Mouse (Mus musculus): ENCODE data around the gene Actl11.
A peak's percentile ranks its signal among the peaks of the same experiment; 100 is the strongest.

The Actl11 gene

DNA sequence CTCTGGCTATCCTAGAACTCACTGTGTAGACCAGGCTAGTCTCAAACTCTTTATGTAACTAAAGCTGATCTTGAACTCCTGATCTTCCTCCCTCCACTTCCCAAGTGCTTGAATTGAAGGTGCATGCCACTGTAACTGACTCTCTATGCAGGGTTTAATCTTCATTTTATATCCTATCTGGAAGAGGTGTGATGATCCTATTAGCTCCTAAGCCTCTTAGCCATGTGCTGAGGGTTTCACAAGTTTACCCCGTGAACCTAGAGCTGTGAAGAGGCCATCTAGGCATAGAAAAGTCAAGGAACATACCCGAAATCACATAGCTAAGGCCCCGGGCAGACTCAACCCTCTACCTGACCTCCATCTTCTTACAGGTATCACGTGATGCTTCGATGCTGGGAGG lies 8.8 kb upstream of the Actl11 start:
- no peak for DNase-seq (ENCODE audit: low spot score in 2 of 2)

DNA sequence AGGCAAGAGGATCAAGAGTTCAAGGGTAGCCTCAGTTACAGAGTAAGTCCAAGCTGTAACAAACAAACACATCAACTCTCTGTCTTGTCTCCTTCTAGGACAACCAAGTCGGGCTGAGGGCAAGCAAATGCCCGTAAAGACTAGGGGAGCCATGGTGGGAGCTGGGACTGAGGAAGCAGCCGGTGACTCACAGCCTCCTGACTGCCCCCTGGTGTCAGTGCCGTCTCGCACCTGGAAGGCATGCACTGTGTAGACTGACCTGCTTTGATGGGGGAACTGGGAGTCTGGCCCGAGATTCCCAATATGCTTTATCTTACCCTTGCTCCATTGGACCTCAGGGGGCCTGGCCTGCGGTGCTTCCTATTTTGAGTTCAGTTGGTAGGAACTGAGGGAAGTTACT lies 5.2 kb upstream of the Actl11 start:
- DNase-seq (ENCODE audit: low spot score in 2 of 2), result no peak

DNA sequence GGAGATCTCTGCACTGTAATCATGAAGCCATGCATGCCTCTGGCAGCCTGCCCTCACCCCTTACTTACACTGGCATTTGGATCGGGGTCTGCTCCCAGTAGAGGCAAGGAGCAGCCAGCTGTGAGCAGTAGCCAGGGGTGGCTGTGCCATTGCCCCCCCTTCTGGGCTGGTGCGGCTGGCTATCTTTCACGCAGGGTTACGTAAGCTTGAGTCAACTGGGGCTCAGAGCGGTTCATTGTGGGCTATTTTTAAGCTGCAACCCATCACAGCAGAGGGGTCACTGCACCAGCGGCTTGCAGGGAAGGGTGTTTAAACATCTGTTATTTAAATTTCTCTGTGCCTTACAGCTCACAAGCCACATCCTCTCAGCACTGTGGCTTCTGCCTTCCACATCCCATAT lies 4.3 kb upstream of the Actl11 start:
- DNase-seq (ENCODE audit: low spot score in 2 of 2), result no peak

DNA sequence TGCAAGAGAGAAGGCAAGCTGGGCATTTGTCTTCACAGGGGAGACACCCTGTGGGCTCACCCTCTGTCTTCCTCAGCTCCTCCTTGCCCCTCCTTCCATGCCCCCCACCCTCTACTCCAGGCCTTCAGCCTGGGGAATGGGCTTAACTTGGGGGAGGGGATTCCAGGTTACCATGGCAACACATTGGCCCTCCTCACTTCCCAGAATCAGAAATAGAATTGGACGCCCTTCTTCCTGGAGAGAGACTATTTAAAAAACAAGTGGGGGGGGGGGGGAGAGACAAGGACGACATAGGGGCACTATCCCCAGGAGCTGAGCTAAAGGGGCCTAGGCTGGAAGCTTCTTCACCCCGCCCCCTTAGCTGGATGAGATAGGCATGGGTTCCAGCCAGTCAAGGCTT lies 3.0 kb upstream of the Actl11 start:
- DNase-seq (ENCODE audit: low spot score in 2 of 2), result no peak

DNA sequence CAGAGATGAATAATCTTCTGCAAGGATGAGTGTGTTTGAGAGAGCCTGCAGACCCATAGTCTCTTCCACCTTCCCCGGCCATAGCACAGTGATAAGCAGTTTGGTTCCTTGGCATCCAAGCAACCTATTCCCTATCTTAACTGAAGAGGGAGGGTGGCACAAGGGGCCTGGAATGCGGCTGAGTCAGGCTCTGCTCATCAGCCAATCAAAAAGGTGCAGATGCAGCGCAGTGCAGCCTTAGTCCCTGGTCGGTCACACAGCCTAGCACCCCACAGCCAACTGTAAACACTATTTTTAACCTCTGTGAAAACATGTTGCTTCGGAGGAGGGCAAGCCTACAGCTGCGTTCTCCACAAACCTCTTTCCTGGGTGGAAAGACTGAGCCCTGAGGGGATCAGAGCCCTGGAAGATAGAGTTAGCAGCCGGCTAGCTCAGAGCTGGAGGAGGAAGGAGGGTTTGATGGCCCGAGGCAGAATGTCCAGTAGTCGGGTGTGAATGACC lies 1.3 kb upstream of the Actl11 start:
- no peak for DNase-seq (ENCODE audit: low spot score in 2 of 2)

DNA sequence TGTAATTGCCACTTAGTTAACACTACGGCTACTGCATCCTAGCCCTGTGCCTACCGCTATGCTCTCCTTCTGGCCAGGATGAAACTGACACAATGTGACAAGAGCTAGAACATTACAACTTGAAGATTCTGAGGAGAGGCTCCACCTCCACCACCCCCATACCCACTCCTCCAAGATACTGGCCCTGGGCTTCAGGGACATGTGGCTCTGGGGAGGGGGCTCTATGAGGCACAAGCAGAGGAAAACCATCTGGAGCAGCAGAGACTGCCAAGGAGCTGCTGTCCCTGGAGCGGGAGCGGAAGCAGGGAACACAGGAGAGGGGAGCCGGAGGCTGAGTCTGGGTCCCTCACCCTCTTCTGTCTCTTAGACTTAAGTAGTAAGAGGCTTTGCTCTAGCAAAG lies 520 bp upstream of the Actl11 start:
- DNase-seq (ENCODE audit: low spot score in 2 of 2), result no peak

DNA sequence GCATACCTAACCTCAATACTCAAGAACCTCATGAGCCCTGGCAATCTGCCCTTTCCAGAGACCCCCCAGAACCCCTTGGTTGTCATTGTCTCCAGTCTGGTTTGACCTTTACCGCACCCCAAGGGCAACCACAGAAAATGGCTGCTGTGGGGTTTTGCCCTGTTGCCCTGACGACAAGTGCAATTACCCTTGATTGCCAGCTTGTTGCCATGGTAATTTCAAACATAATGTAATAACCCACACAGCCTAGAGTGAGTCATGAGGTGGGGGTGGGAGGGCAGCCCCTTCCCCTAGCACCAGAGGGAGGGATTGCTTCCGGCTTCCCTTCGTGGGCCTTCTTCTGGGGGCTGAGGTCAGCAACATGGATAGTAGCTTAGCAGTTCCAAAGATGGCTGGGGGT lies 4.0 kb downstream of the Actl11 start:
- DNase-seq (ENCODE audit: low spot score in 2 of 2), result no peak

DNA sequence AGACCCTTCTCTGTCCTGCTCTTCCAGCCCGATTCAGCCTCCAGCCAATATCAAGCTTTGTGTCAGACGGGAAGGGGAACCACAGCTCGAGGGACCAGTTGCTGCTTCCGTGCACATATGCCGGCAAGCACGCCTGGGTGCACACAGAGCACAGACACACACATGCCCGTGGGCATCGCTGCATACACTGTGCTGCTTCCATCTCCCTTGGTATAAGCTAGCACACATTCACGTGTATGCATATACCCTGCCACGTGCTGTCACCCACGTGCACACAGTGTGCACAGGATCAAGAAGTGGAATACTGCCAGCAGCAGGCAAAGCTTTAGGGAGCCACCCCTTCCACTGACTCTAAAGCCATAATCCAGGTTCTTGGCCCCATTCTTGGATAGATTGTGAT lies 5.9 kb downstream of the Actl11 start:
- peak in 1 of 2 experiments; percentile 70 for DNase-seq (ENCODE audit: low spot score in 2 of 2)

DNA sequence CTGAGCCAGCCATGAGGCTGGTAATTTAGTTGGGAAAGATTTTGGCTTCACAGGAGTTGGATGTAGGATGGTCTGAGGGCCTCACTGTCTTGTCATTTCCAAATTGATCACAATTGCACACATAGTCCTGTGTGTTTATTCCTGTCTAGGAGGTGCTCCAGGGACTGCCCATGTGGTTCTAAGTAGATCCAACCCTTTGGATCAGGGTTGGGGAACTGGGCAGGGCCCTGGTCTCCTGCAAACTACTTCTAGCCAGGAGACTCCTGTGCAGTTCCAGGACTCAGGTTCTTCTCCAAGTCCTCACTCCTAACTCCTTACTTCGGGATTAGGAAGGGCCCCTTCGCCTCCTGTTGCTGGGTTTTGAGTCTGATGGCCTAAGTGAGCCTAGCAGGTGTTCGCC lies 7.1 kb downstream of the Actl11 start, which contains the start of gene Camkv:
Camkv (plus strand) TSS at position 301 of the 400 bp plus-strand sequence.
- no peak for DNase-seq (ENCODE audit: low spot score in 2 of 2)

DNA sequence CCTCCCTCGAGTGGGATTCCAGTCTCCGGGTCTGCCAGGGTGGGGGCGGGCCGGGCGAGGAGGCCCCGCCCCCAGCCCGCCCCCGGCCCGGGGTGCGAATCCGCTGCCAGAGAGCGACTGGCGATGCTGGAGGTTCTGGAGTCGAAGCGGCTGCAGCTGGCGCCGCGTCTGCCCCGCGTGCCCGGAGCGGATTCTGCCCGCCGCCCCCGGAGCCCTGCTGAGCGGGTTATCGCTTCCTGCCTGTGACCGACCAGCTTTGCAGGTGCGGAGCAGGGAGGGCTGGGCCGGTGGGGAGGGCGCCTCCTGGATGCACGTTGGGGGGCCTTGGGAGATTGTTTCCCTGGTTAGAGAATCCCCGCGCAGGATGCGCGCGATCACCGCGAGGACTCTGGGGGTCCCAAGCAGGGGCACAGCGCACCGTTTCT lies 7.5 kb downstream of the Actl11 start:
- peak in 1 of 2 experiments; percentile 67 for DNase-seq (ENCODE audit: low spot score in 2 of 2)

DNA sequence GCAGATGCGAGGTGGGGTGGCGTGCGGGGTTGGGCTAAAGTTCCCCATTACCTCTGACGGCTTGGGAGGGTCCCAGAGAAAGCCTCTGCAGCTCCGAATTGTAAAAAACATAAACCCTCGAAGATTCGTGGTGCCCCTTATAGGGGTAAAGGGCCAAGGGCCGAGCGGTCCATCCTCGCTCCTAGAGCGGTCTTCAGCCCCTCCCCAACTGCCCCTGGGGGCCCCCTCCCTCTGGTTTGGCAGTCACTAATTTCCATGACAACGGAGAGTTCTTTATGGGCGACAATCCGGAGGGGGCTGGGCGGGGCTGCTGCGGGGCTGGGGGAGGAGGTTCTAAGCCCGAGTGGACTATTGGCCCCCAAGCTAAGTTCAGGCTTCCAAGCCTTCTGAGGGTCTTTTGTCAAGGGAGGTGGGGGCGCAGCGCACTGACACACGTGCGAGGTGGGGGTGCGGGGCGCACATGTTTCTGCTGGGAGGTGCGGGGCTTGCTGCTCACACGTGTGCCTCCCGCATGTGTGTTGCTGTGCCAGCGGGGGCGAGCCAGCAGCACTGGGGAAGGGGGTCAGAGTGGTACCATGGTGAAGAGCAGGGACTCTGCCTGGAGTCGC lies 8.1 kb downstream of the Actl11 start:
- DNase-seq (ENCODE audit: low spot score in 2 of 2), result peak in 1 of 2 experiments; percentile 70

DNA sequence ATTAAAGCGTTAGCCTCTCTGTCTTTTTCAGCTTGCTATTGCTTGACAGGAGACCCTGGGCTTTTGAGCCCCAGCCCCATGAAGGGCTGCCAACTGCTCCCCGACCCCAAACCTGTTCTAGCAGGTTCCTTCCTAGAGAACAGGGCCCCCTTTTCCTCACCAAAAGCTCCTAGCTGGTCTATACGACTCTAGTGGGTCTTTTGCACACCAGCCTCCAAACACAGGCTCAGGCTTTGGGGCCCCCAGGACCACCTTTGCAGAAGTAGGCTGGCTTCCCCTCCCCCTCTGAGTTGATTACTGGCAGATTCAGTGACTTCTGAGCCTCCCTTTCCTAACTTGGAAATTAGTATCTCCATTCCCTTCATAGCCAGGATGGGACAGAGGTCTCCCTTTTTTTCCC lies 8.6 kb downstream of the Actl11 start:
- DNase-seq (ENCODE audit: low spot score in 2 of 2), result no peak

DNA sequence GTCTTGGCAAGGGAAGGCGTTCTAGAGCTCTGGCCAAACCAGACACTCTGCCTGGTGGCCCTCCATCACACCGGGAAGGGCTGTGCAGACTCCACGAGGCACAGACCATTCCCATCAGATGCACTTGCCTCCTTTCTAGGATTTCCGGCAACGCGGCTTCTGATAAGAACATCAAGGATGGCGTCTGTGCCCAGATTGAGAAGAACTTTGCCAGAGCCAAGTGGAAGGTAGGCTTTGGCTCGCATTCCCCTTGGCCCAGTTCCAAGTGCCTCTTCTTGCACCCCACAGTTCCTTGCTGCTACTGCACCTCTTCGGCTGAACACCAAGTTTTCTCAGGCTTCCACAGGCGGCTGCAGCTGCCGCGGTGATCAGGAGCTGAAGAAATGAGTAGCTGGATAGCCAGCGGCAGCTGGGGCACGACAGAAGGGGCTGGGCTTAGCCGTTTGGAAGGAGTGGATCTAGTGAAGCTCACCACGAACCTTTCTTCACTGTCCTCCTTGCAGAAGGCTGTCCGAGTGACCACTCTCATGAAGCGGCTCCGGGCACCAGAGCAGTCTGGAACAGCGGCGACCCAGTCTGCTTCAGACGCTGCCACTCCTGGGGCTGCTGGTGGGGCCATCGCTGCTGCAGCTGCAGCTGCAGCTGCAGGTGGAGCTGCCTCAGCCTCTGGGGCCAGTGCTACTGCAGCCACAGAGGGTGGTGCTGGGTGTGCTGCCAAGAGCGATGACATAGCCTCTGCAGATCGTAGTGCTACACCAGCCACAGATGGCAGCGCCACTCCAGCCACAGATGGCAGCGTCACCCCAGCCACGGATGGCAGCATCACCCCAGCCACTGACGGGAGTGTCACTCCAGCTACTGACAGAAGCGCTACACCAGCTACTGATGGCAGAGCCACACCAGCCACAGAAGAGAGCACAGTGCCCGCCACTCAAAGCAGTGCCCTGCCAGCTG lies 19.2 kb downstream of the Actl11 start:
- DNase-seq (ENCODE audit: low spot score in 2 of 2), result no peak

DNA sequence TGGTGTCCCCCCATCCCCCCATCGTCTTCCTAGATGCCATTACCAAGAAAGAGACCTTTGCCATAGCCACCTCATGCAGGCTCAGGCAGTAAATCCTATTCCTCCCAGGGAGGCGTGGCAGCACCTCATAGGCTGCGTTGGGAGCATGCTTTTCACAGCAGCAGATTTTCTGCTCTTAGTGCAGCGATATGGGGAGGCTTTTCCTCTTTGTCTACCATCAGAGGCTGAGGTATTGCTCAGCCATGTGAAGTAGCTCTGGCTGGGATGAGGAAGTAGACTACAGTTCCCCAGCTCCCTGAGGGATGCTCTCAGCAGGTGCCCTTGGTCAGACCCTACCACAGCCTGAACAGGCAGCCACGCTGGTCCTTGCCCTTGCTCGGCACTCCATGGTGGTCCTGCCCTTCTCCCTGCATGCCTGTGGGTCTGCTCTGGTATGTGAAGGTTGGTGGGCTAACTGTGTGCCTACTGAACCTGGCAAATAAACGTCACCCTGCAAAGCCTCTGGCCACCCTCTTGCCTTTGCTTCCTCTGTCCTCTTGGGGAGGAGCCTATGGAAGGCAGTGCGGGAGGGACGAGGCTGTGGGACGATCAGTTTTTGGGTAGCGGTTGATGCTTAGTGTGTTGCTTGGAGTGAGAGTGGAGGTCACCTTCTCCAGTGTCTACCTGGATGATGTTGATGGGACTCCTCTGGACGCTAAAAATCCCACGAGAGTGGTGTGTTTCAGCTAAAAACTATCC lies 21.1 kb downstream of the Actl11 start:
- DNase-seq (ENCODE audit: low spot score in 2 of 2), result no peak

DNA sequence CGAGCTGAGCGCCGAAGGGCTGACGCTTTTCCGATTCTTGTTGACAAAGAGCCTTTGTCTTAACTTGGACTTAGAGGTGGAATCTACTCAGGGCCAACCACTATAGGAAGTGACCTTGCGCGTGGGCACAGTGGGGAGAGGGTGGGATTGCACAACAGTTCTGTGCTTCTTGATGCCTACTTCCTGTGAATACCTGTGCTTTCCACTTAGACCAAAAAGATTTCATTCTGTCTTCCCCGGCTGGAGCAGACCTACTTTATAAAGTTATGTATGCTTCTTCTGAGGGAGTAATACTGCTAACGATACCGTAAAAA lies 21.6 kb downstream of the Actl11 start, which contains the start of gene Traip:
Traip (plus strand) TSS at position 215 of the 314 bp plus-strand sequence.
- no peak for DNase-seq (ENCODE audit: low spot score in 2 of 2)

DNA sequence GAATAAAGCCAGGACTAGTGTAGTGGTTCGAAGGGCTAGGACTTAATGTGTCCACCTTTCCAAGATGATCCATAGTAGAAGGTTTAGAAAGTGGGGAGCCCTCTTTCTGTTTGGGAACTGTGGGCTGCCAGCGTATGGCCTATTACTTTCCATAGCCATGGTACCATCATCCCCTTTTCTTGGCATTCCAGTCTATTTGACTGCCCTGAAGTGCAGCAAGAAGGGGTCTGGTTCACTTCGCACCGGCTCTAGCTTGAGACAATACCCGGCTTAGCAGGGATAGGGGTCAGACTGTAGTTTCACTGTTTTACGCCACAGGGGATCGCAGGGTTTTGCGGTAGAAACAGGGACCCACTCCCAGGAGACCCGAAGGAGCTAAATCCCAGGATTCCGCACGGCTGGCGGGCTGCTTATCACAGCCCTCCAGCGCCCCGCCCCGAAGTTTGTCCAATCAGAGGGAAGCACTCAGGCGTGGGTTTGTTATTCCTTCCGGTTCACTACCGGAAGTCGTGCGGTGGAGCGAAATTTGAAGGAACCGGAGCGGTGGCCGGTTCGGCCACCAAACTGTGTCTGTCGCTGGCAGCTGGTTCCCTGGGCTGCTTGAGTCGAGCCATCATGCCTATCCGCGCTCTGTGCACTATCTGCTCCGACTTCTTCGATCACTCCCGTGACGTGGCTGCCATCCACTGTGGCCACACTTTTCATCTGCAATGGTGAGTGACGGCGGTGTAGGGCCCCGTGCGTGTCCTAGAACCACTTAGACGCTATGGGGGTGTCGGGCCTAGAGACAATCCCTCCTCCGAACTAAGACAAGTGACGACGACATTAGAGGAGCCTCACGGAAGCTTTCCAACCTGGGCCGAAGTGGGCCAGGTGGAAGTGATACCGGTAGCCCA lies 22.4 kb downstream of the Actl11 start:
- peak; percentile 87 to 93 for DNase-seq (ENCODE audit: low spot score in 2 of 2)

DNA sequence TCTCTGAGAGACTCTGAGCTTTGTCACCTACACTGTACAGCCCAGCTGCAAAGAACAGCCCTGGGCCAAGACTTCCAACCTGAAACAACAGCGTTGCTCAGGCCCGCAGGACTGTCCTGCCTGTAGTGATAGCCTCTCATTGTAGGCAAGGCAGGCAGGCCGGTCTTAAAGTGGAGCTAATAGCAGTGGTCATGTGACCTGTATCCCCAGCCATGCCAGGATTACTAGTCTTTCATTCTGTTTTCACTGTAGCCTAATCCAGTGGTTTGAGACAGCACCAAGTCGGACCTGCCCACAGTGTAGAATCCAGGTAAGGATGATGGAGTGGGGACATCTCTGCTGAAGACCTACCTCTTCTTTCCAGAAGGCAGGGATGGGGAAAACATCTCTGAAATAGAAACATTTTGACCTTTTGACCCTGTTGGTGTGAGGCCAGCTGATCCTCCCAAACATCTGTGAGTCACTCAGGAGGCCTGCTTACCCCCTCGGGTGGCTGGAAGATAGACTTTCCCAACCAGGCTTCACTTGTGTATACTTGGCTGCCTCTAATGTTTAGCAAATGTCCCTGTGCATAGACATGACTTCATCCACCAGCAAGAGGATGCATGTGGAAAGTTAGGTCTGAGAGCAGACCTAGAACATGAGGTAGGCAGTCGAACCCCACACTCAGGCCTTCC lies 27.5 kb downstream of the Actl11 start:
- DNase-seq (ENCODE audit: low spot score in 2 of 2), result no peak

DNA sequence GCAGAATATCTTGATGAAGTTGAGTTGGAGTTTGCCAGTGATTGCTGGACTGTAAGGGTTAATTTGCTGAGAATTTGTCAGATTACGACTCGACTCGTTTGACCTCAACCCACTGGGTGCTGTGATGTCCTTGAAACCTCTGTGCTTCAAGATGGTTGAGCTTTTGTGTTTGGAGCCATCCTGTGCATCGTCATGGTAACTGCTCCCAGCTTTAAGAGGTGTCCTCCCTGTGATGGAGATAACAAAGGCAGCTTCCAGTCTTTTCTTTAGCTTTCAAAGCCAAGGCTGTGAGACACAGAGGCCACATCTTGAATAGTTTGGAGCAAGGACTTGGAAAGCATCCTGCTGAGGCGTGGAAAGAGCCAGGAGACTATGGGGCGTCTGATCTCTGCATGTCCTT lies 28.9 kb downstream of the Actl11 start:
- DNase-seq (ENCODE audit: low spot score in 2 of 2), result no peak

DNA sequence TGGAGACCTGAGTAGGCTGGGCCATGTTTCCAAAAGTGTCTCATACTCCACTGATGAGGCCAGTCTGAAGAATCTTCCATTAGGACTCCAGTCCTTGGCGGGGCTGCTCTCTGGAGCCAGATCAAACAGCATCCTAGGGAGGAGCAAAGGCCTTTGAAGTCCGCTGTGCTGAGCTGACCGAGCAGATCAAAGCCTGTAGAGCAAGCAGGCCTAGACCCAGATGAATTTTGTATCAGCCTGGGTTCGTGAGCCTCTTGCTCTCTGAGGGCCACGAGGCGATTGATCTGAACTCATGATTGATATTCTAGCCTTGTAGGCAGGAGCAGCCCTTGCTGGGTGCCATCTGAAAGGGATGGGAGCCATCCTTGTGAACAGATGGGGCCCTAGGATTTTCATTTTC lies 31.6 kb downstream of the Actl11 start:
- DNase-seq (ENCODE audit: low spot score in 2 of 2), result no peak

DNA sequence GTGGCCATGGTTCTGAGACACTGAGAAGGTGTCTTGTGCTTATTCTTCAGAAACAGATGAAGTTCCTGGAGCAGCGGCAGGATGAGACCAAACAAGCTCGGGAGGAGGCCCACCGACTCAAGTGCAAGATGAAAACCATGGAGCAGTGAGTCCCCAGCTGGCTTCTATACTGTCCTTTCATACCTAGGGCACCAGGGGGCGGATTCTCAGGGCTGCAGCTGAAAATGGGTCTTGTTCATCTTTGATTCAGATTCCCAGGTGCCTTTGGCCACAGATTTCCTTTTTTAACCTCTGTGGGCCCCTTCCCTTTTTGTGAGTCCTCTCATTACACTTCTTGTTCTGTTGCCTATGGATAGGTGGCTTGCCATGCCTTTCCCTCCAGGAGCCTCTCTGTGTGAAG lies 32.7 kb downstream of the Actl11 start:
- no peak for DNase-seq (ENCODE audit: low spot score in 2 of 2)

DNA sequence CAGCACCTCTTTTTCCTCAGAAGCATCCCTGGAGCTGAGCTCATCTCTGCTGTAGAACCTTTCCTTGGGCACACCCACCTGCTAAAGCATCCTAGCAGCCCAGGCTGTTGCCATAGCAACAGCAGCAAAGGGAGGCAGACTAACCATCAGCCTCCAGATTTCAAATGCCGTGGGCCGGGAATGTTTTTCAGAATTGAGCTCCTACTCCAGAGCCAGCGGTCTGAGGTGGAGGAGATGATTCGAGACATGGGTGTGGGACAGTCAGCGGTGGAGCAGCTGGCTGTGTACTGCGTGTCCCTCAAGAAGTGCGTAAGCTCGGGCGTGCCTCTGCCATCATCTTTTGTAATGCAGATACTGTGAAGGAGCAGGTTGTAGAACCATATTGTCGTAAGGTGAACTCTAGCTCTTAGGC lies 33.1 kb downstream of the Actl11 start:
- DNase-seq (ENCODE audit: low spot score in 2 of 2), result peak; percentile 81 to 90

Measured in frontal cortex, postnatal 36 days (tissue).